Mouse (Mus musculus) heart, postnatal 4 days (tissue): ENCODE measurements around the gene Ncbp2. TPM values are rescaled to one million over a fixed set of nuclear protein-coding genes. Genes with fewer than 3 reads are reported as not detected.
A peak's percentile ranks its signal among the peaks of the same experiment; 100 is the strongest.
"Not testable (repeated sequence)": the region's sequence is repeated elsewhere in the genome, so short reads cannot be mapped to it uniquely, and the experiment has no call there.

Source experiments
- DNase-seq: peaks from one replicate; pipeline ENCODE4 v3.0.0; 2021
- total RNA-seq, 2 experiments: library from RNA; stranded (reverse); gene quantifications; 2 replicates each; pipeline ENCODE4 v1.2.3; 2021

Gene Ncbp2
- total RNA-seq, 2 experiments from 2014 or later = 25.5 to 29.0 TPM

DNA sequence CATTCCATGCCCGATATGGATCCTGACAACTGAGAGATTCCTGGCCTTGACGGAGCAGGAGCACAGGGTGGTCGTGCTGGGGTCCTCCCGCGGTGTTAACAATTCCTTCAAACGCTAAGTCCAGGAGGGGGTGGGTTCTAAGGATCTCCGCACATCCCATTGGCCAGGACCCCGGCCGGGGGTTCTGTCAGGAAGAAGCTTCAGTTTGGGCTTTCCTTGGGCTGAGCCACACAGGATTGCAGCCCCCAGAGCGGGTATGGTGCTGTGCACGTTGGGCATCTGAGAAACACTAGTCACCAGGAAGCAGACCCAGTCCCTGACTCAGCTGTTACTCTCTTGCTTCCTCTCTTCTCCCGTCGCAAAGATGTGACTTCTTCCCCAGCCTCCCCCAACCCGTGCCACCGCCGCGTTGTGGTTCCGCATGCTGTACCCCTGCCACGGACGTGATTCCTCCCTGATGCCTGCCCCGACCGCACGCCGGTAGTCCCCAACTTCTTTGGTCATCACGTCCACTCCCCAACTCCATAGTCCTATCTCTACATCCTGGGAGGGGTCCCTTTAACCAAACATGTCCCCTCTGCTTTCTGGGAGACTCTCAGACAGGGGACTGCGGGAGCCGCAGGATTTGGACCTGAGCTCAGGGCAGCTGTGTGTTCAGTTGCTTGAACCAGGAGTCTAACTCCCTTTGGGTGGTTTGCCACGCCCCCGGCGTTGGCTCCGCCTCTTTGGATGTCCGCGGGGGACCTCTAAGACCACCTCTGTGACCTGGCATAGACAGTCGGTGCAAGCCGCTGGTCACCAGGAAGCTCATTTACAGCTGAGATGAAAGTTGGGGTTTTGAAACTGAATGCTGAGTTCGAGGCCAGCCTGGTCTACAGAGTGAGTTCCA, 13.0 kb upstream of the Ncbp2 start:
- DNase-seq = no peak

DNA sequence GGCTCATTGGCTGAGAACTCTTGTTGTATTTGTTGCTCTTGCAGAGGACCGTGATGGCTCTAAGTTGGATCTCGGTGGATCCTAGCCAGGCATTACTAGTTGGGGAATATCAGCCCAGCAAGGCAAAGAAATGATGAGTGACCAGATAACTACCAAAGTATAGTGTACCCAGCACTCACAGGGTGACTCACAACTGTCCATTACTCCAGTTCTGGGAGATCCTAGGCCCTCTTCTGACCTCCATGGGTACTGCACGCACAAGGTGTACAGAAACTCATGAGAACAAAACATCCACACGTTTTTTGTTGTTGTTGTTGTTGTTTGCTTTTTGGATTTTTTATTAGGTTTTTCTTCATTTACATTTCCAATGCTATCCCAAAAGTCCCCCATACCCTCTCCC, 11.7 kb upstream of the Ncbp2 start:
- DNase-seq = no peak

DNA sequence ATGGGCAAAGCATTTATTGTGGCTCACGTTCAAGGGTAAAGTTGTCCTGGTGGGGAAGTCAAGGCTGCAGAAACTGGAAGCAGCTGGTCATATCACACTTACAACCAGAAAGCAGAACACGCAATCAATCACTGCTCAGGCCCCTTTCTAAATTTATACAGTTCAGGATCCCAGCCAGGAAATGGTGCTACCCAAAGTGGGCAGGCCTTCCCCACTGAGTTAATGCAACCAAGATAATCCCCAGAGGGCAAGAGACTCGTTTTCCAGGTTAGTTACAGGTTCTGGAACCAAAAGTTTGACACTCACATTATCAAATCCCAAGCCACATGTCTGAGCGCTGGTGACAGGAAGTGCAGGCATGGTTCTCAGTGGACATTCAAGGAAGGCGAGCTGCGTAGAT, 9.5 kb upstream of the Ncbp2 start:
- no peak for DNase-seq

DNA sequence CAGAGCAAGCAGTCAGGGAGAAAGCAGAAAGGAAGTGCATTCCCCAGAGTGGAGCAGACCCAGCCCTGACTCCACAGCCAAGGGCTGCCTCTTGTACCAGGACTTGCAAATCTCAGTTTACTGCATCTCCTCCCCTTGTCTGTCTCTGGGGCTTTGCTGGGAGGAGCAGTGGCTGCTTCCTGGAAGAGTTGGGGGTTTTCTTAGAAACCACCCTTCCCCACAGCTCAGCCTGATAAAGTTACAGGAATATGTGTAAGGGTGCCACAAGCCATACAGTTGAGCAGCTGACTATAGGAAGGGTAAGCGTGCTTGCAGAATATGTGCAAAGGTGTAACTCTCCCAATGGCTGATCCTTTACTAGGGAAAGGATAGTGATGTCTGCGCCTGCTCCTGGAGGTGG, 7.7 kb upstream of the Ncbp2 start:
- no peak for DNase-seq

- peak; percentile 87 for DNase-seq
These were observed 4.3 kb upstream of the Ncbp2 start for GRCm38 (mm10) chr16:31943980-31944379.

- no peak for DNase-seq
These were observed 3.5 kb upstream of the Ncbp2 start for GRCm38 (mm10) chr16:31944698-31945255.

GRCm38 (mm10) chr16:31945372-31945771, 2.9 kb upstream of the Ncbp2 start:
- no peak for DNase-seq

DNA sequence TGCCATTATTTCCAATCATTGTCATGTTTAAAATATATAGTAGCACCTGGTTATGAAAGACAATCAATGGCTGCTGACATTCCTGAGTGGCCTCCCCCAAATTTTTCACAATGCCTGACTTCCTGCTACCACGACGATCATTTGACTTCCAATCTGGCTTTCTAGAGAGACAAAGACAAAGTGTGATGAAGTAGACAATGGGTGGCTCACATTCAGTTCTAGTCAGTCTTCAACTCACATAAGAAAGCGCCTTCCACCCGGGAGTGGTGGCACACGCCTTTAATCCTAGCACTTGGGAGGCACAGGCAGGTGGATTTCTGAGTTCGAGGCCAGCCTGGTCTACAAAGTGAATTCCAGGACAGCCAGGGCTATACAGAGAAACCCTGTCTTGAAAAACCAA, 2.3 kb upstream of the Ncbp2 start:
- not testable (repeated sequence) for DNase-seq

- no peak for DNase-seq
These were observed 980 bp upstream of the Ncbp2 start for GRCm38 (mm10) chr16:31947333-31947732.

DNA sequence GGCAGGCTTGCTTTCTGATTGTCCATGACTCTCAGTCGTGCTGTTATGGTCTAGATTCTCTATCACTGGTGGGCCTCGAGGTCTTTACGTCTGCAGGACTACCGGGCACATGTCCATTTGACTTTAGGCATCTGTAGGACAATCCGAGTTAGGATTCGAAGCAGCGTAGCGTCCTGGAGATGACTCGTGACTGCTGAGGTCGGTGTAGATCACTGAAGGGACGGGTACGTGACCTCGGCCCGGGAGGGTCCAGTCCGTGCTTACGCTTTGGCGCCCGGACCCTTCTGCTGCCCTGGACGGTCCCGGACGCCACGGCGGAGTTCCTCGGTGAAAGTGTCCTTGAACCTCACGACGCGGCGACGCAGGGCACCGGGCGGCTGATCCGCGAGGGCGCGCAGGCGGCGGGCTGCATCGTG, 404 bp upstream of the Ncbp2 start:
- no peak for DNase-seq

GRCm38 (mm10) chr16:31963224-31963623, 14.9 kb downstream of the Ncbp2 start:
- DNase-seq = no peak

DNA sequence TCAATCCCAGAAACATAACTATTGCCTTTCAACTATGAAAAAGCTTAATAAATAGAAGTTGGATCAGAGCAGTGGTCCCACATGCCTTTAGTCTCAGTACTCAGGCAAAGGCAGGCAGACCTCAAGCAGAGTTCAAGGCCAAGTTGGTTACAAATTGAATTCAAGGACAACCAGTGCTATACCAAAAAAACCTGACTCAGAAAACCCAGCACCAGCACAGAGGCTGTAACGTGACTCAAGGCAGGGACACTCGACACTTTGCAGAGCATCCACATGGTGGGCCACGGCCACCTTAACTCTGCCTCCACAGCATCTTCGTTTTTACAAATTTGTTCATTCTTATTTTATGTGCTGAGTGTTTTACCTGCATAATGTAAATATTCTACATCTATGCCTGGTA, 26.9 kb downstream of the Ncbp2 start:
- no peak for DNase-seq

- DNase-seq = no peak
These were observed 31.2 kb downstream of the Ncbp2 start for GRCm38 (mm10) chr16:31979501-31979900.

GRCm38 (mm10) chr16:31980946-31981345, 32.6 kb downstream of the Ncbp2 start:
- DNase-seq = no peak

DNA sequence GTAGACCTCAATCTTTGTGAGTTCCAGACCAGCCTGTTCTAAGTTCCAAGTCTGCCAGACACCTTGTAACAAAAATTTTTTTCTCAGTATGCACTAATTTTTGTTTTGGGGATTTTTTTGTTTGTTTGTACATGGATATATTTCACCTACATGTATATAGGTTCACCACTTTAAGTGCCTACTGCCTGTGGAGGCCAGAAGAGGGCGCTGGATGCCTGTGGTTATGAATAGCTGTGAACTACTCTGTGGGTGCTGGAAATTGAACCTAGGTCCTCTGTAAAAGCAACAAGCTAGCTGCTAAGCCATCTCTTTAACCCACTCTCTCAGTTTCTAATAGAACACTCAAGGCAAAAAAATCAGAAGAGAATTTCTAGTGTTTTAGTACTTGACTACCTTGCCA, 43.7 kb downstream of the Ncbp2 start:
- DNase-seq = no peak

- DNase-seq = no peak
These were observed 44.9 kb downstream of the Ncbp2 start for GRCm38 (mm10) chr16:31993195-31993594.

DNA sequence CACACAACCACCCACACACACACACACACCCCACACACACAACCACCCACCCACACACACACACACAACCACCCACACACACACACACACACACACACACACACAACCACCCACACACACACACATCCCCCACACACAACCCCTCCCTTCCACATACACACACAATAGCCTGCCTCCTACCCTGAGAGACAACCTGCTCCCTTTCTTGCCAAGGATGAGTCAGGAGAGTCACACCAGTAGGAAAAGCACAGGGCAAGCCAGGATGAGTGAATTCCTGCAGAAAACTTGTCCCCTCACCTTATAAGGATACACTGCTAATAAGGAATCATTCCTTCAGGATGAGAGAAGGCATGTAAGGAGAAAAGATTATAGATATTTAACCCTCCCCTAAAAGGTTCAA, 45.6 kb downstream of the Ncbp2 start:
- no peak for DNase-seq

DNA sequence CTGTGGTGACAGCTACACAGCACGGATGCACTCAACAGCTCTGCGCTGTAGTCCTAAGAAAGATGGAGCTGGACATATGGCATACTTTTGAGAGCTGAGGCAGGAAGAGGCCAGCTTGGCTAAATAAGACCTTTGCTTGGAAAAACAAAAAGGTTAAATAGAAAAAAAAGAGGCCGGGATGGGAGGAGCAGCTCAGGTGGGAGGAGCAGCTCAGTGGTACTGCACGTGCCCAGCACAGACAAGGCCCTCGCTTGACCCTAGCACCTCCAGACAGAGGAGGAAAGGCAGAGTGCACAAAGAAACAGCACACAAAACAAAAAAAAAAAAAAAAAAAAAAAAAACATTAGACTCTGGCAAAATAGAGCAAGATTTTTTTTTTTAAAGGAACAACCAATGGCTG, 48.1 kb downstream of the Ncbp2 start:
- DNase-seq = no peak

- peak; percentile 91 for DNase-seq
These were observed 54.5 kb downstream of the Ncbp2 start, which contains the start of gene Senp5 for GRCm38 (mm10) chr16:32002509-32003477. Senp5 (minus strand) TSS chr16:32003287.

DNA sequence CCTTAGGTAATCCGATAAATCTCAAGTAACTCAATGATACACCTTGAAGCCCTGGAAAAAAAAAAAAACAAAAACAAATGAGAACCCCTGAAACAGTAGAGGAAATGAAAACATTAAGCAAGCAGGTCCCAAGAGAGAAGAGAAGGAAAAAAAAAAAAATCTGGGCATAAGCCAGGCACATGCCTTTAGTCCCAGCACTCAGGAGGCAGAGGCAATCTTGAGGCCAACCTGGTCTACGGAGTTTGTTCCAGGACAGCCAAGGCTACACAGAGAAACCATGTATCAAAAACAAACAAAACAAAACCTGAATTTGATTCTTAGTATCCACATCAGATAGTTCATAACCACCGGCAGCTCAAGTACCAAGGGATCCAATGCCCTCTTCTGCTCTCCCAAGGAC, 56.4 kb downstream of the Ncbp2 start:
- DNase-seq = no peak

- DNase-seq = no peak
These were observed 60.4 kb downstream of the Ncbp2 start for GRCm38 (mm10) chr16:32008529-32009293.

DNA sequence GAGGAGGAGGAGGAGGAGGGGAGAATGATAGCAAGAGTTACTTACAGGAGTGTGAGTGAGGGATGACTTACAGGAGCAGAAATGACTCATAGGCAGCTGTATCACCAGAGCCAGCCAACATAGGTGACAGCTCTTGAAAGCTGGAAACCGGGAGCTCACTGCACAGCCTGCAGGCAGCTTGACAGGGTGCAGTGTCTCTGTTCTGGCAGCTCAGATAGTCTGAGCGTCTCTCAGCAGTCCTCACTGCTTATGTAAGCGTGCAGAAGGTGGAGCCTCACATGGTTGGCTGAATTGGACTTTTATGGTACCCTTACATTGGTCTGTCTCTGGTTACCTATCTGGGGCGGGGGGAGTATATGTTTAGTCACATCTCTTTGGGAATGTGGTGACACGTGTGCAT, 61.6 kb downstream of the Ncbp2 start:
- DNase-seq = no peak
